ENCODE assay signal across 13 mouse cellular contexts in the genomic region with DNA sequence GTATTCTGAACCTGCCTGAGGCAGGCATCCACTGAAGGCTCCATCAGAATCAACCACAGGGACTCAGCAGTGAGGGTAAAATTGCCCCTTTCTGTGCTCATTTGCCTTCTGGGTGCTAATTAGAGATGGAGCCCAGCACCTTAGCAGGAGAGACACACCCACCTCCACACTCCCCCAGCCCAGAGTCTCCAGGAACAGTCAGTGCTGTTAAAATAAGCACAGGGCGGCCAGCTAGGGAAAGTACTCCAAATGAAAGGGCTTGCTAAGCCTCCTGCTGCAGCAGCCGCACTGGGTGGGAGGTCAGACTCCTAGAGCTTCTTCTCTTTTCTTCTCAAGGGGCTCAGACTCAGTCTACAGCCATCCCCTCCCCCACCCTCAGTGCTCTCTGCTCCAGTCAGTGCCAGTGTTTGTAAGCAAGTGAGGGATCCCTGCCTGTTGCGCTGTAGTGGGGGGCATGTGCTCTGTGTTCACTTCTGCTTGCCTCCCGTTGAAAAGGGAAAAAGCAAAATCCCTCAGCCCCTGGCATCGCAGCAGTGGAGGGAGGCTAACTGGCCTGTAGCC. TPM values are rescaled to one million over a fixed set of nuclear protein-coding genes. Genes with fewer than 3 reads are reported as not detected.
A peak's percentile ranks its signal among the peaks of the same experiment; 100 is the strongest.
DNase-seq lines count a peak whose midpoint lies in the region; ATAC-seq and TF ChIP-seq lines count a peak whose summit lies in the region.
"Had no signal": no experiment of that assay in that cellular context is flagged by ENCODE, and none has a peak within 500 bp of the region (broad histone marks: within the 10 kb centered on the region; RNA-seq: fewer than 3 reads in every experiment).

No protein-coding gene starts in this region.

- 0 out of 2 replicates have a peak overlapping the region, but pooled peaks have one; percentile 31 for H3K9ac ChIP-seq in neural tube, embryonic 13.5 days
- H3K9ac ChIP-seq in hindbrain, postnatal 0 days (replicated peaks; ENCODE audit: low read length), result peak overlapping the region; percentile 13; the same call in 1 of the 2 replicates
- H3K9ac ChIP-seq: liver, embryonic 13.5 days had no signal

- H3K4me2 ChIP-seq in neural tube, embryonic 13.5 days, result no peak overlapping the region
- no peak overlapping the region for H3K4me2 ChIP-seq in hindbrain, postnatal 0 days (ENCODE audit: low read depth, low read length)
- H3K4me2 ChIP-seq: liver, embryonic 13.5 days had no signal

- no peak for ATAC-seq in neural tube, embryonic 13.5 days (ENCODE audit: low read depth)
- peak; percentile 78 for ATAC-seq in hindbrain, postnatal 0 days

- H3K27ac ChIP-seq in neural tube, embryonic 13.5 days (replicated peaks), result peak overlapping the region; percentile 67
- peak overlapping the region; percentile 43; the same call in 1 of the 2 replicates for H3K27ac ChIP-seq in hindbrain, postnatal 0 days
- peak overlapping the region; percentile 62 for H3K27ac ChIP-seq in olfactory bulb, adult 2 months (ENCODE audit: insufficient read depth, low read depth, low read length)
- H3K27ac ChIP-seq: liver, embryonic 13.5 days had no signal

- no peak for TF ChIP-seq POLR2A in olfactory bulb, adult 2 months (IDR thresholded peaks at IDR 0.05; ENCODE audit: insufficient read depth, low read depth, low read length)

- peak; percentile 38 for DNase-seq in embryo, embryonic 11 days
- no peak for DNase-seq in embryo, embryonic 10 days (ENCODE audit: low spot score)
- DNase-seq in neural tube, embryonic 10.5 days (ENCODE audit: extremely low spot score, low spot score), result no peak
- peak; percentile 23 for DNase-seq in hindbrain, postnatal 0 days (ENCODE audit: low spot score)
- no peak for DNase-seq in layer of hippocampus, adult 18-20 months (ENCODE audit: low spot score in 2 of 2)
- no peak for DNase-seq in ovary, adult 18-20 months (ENCODE audit: low spot score)
- DNase-seq: layer of hippocampus, adult 9-11 months; liver, embryonic 13.5 days had no signal

- no peaks in the 10 kb centered on the region for H3K9me3 ChIP-seq in neural tube, embryonic 13.5 days
- no peaks in the 10 kb centered on the region for H3K9me3 ChIP-seq in hindbrain, postnatal 0 days (ENCODE audit: low read length)
- H3K9me3 ChIP-seq: G1E; liver, embryonic 13.5 days had no signal

- H3K27me3 ChIP-seq in neural tube, embryonic 13.5 days, result no peaks in the 10 kb centered on the region
- no peaks in the 10 kb centered on the region for H3K27me3 ChIP-seq in hindbrain, postnatal 0 days (ENCODE audit: insufficient read depth, low read length)
- H3K27me3 ChIP-seq: liver, embryonic 13.5 days; megakaryocyte, embryonic 14.5 days had no signal

- H3K36me3 ChIP-seq in neural tube, embryonic 13.5 days, result peaks cover 91% of the 10 kb centered on the region
- peaks cover 44% of the 10 kb centered on the region for H3K36me3 ChIP-seq in hindbrain, postnatal 0 days (ENCODE audit: insufficient read depth, low read length)

- peaks cover 15% of the 10 kb centered on the region for H3K4me1 ChIP-seq in neural tube, embryonic 13.5 days (replicated peaks)
- H3K4me1 ChIP-seq in hindbrain, postnatal 0 days (ENCODE audit: insufficient read depth, low read length), result no peaks in the 10 kb centered on the region
- peaks cover 29% of the 10 kb centered on the region for H3K4me1 ChIP-seq in olfactory bulb, adult 2 months (ENCODE audit: control insufficient read depth, insufficient read depth, low read length)
- H3K4me1 ChIP-seq: liver, embryonic 13.5 days had no signal

- WGBS in neural tube, embryonic 13.5 days, result 32% methylated on average over 5 of the region's 5 CpGs
- 20% methylated on average over 5 of the region's 5 CpGs for WGBS in hindbrain, postnatal 0 days
- 15% methylated on average over 5 of the region's 5 CpGs for WGBS in olfactory bulb, adult 2 months

- H3K4me3 ChIP-seq in neural tube, embryonic 13.5 days, result no peak overlapping the region
- H3K4me3 ChIP-seq in hindbrain, postnatal 0 days (ENCODE audit: low read length), result no peak overlapping the region
- no peak overlapping the region for H3K4me3 ChIP-seq in olfactory bulb, adult 2 months (ENCODE audit: insufficient read depth, low read depth, low read length)
- H3K4me3 ChIP-seq: erythroblast, embryonic 14.5 days; liver, embryonic 13.5 days; megakaryocyte, embryonic 14.5 days had no signal

- no peak for TF ChIP-seq CTCF in hindbrain, postnatal 0 days (IDR thresholded peaks at IDR 0.05; ENCODE audit: low read depth)
- no peak for TF ChIP-seq CTCF in olfactory bulb, adult 2 months (IDR thresholded peaks at IDR 0.05; ENCODE audit: insufficient read depth, low read depth, low read length)

RNA-seq across cellular contexts. Expression of a gene that starts 18.1 kb away (rescaled TPM):
- polyA plus RNA-seq in neural tube, embryonic 13.5 days (2015; fragmentation: Nextera tagmentation; extraction: Ambion mirVana), result 0.22 and 0.43 TPM in 2 replicates
- 0.21 TPM in 1 of 2 replicates, not detected in the other for total RNA-seq in hindbrain, postnatal 0 days (2014; rRNA removed)
- 0.31 and 0.44 TPM in 2 replicates for polyA plus RNA-seq in hindbrain, postnatal 0 days (2015; fragmentation: Nextera tagmentation; extraction: Ambion mirVana)
- polyA plus RNA-seq in olfactory bulb, adult 2 months (2012; ENCODE audit: insufficient read depth, insufficient read length, low replicate concordance, missing spikeins), result not detected in 2 replicates
- under 1 TPM; 0.27 to 0.36 TPM for total RNA-seq in layer of hippocampus, adult 18-20 months (2021)
- polyA plus RNA-seq: erythroblast, embryonic 14.5 days; G1E had no signal

RNA-seq across cellular contexts. Expression of a gene that starts 39.9 kb away (rescaled TPM):
- polyA plus RNA-seq in neural tube, embryonic 13.5 days (2015; fragmentation: Nextera tagmentation; extraction: Ambion mirVana), result 80.1 and 85.1 TPM in 2 replicates
- 69.5 and 72.0 TPM in 2 replicates for total RNA-seq in hindbrain, postnatal 0 days (2014; rRNA removed)
- polyA plus RNA-seq in hindbrain, postnatal 0 days (2015; fragmentation: Nextera tagmentation; extraction: Ambion mirVana), result 67.8 and 68.1 TPM in 2 replicates
- polyA plus RNA-seq in olfactory bulb, adult 2 months (2012; ENCODE audit: insufficient read depth, insufficient read length, low replicate concordance, missing spikeins), result not detected in 2 replicates
- 10 to 100 TPM; 47.7 to 51.5 TPM for total RNA-seq in layer of hippocampus, adult 18-20 months (2021)

Comparison
In these comparisons a context has a peak if more than half of its experiments do, and no peak if none do; other contexts are left out.
1. DNase-seq: peak in embryo, embryonic 11 days (single experiment) and hindbrain, postnatal 0 days (single experiment); none in embryo, embryonic 10 days (single experiment), neural tube, embryonic 10.5 days (single experiment), layer of hippocampus, adult 18-20 months (0 of 2) and ovary, adult 18-20 months (single experiment).
2. Peak in every context shown above with its lines, with median percentiles within 50 percentile points of each other: H3K27ac ChIP-seq.